Mouse (Mus musculus): ENCODE measurements around the gene Nostrin. TPM values are rescaled to one million over a fixed set of nuclear protein-coding genes. Genes with fewer than 3 reads are reported as not detected.
A peak's percentile ranks its signal among the peaks of the same experiment; 100 is the strongest.

Nostrin gene
- 3.5 and 3.9 TPM in 2 replicates for polyA plus RNA-seq (2012; rRNA removed)

DNA sequence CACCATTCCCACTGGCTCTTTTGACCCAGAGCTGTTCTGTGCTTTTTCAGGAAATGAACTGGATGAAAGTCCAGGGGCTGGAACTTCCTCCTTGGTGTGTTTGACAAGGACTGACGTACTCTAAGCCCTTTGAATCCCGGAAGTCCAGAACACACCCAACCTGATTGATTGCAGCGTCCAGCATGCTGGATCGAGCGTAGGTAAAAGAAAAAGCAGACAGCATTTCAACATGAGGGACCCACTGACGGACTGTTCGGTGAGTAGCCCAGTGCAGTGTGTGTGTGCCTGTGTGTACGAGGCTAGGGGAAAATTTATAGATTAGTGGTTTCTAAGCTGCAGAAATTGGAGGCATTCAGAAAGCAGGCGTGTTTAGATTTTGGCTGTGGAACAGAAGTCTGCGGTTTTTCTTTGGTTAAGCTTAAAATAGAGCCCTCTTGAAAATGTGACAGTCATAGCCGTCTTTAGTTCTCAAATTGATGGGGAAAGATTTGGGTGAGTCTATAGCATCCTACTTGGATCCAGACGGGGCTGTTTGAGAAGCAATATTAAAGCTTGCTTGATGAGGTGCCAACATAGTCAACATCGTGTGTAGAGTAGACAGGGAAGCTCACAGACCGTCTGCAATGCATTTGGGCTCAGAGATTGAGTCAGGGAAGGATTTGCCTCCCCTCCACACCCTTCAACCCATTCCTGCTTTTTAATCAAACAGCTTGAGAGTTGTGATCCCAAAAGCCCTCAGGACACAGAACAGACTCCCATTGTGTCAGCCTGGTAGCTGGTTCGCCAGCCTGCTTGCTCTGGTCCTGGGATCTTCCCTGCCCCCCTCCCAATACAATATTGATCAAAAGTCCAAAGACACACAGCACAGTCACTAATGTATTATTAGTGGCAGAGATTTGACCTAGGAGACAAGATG, at the start of gene Nostrin:
TSS of gene Nostrin (plus strand) at position 140 of the 916 bp plus-strand sequence.
- no peak for DNase-seq
- 73% methylated on average over 15 of the region's 15 CpGs for WGBS
- H3K4me1 ChIP-seq (ENCODE audit: control insufficient read depth, insufficient read depth, low read length) = no peaks in the 10 kb centered on the region
- H3K27ac ChIP-seq (ENCODE audit: insufficient read depth, low read length) = no peak within 1 kb of the TSS
- no peak within 1 kb of the TSS for H3K4me3 ChIP-seq (replicated peaks; ENCODE audit: insufficient read depth, low read depth, low read length)
- no peak for TF ChIP-seq CTCF (IDR thresholded peaks at IDR 0.05; ENCODE audit: borderline replicate concordance, insufficient read depth, low read depth, low read length)
- TF ChIP-seq POLR2A (IDR thresholded peaks at IDR 0.05; ENCODE audit: borderline replicate concordance, insufficient read depth, low read length) = no peak
- no peaks in the 10 kb centered on the region; the same call in 1 of the 2 replicates for H3K27me3 ChIP-seq (ENCODE audit: control insufficient read depth, insufficient read depth, low read length)

DNA sequence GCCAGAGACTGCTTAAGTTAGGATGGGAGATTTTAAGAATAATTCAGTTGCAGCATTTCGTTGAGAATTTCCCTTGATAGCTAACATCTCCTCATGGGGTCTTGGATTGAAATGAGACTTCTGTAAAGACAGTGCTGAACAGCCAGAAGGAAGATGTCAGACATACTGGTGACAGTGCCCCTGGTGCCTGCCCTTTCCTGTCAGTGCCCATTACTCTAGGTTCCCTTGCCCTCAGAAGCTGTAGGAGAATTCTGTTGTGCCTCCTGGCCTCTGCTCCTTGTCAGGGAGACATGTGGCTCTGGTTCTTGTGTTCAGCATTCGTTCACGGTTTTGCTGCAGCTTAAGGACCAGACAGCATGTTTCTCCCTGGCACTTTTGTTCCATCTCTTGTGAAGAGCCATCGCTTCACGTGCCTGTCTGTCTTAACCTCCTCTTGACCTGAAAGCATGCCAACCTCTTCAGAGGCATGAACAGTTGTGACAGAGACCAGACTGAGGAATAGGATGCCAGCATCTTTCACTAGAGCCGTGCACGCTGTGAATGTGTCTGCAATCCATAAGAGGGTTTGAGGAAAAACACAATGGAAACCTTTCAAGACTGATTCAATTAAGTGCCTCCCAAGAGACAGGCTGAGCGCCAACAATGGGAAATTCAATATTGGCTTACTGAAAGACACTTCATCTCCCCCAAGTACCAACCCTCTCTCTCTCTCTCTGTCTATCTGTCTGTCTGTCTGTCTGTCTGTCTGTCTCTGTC, 48.9 kb upstream of the Nostrin start:
- WGBS = 27% methylated on average over 8 of the region's 8 CpGs
- DNase-seq = peak in 1 of 2 experiments; percentile 20
- H3K27me3 ChIP-seq (ENCODE audit: control insufficient read depth, insufficient read depth, low read length) = no peaks in the 10 kb centered on the region
- no peak overlapping the region for H3K27ac ChIP-seq (ENCODE audit: insufficient read depth, low read length)
- TF ChIP-seq POLR2A (IDR thresholded peaks at IDR 0.05; ENCODE audit: borderline replicate concordance, insufficient read depth, low read length) = no peak
- no peak overlapping the region for H3K4me3 ChIP-seq (replicated peaks; ENCODE audit: insufficient read depth, low read depth, low read length)
- peaks cover 14% of the 10 kb centered on the region for H3K4me1 ChIP-seq (ENCODE audit: control insufficient read depth, insufficient read depth, low read length)

DNA sequence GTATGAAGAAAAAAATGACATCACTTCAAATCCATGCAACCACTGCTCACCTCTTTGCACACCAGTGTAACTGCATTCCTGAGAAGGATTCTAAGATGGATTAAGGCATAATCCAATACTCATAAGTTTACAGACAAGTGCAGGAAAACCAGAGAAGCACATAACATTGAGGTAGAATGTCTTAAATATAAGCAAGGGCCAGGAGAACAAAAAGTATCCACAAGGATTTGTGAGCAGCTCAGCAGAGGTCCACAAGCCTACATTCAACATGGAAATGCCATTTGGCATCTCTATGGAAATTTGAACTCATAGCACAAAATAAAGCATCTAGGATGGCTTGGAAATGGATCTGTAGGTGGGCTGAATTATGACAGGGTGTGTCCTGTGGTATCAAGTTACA, 39.8 kb upstream of the Nostrin start:
- no peaks in the 10 kb centered on the region for H3K4me1 ChIP-seq (ENCODE audit: control insufficient read depth, insufficient read depth, low read length)
- no peaks in the 10 kb centered on the region for H3K27me3 ChIP-seq (ENCODE audit: control insufficient read depth, insufficient read depth, low read length)
- no peak overlapping the region for H3K27ac ChIP-seq (ENCODE audit: insufficient read depth, low read length)
- H3K4me3 ChIP-seq (replicated peaks; ENCODE audit: insufficient read depth, low read depth, low read length) = no peak overlapping the region
- no peak for DNase-seq
- TF ChIP-seq POLR2A (IDR thresholded peaks at IDR 0.05; ENCODE audit: borderline replicate concordance, insufficient read depth, low read length) (no peak), CTCF (IDR thresholded peaks at IDR 0.05; ENCODE audit: borderline replicate concordance, insufficient read depth, low read depth, low read length) (no peak)

DNA sequence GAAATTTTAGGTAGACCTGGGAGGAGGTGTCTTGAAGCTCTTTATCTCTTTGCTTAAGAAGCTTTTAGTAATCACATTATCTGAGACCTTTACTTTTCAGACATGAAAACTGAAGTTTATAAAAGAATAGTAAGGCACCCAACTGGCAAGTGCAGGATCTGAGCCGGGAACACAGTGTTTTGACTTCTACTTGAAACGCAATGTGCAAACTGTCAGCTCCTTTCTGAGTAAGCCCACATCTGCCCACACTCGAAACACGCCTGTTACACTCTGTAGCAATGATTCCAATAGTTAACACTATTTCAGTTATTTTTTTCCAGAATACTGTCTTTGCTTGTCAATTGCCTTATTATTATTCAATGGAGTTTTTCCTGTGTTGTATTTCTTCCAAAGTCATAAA, 38.8 kb upstream of the Nostrin start:
- Histone ChIP-seq H3K27ac (ENCODE audit: insufficient read depth, low read length) (no peak overlapping the region), H3K27me3 (ENCODE audit: control insufficient read depth, insufficient read depth, low read length) (no peaks in the 10 kb centered on the region), H3K4me1 (ENCODE audit: control insufficient read depth, insufficient read depth, low read length) (no peaks in the 10 kb centered on the region), H3K4me3 (replicated peaks; ENCODE audit: insufficient read depth, low read depth, low read length) (no peak overlapping the region)
- 84% methylated on average over 4 of the region's 4 CpGs for WGBS
- TF ChIP-seq POLR2A (IDR thresholded peaks at IDR 0.05; ENCODE audit: borderline replicate concordance, insufficient read depth, low read length) (no peak), CTCF (IDR thresholded peaks at IDR 0.05; ENCODE audit: borderline replicate concordance, insufficient read depth, low read depth, low read length) (no peak)
- DNase-seq = no peak

DNA sequence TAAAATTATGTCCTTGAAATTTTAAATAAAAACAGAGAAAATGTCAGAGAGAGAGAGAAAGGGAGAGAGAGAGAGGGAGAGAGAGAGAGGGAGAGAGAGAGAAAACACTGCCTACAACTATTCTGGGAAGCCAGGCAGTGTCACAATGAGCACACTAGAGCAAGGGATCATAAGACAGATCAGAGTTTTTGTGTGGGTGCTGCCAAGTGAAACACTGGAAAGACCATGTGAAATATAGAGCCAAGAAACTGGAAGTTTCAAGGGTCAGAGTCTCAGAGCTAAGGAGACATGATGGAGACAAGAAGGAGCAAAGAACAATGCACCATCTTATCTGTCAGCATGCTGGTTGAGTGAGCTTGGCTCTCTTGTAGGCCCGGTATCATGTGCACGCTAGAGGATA, 38.1 kb upstream of the Nostrin start:
- Histone ChIP-seq H3K4me3 (replicated peaks; ENCODE audit: insufficient read depth, low read depth, low read length) (no peak overlapping the region), H3K27ac (ENCODE audit: insufficient read depth, low read length) (no peak overlapping the region), H3K4me1 (ENCODE audit: control insufficient read depth, insufficient read depth, low read length) (no peaks in the 10 kb centered on the region), H3K27me3 (ENCODE audit: control insufficient read depth, insufficient read depth, low read length) (no peaks in the 10 kb centered on the region)
- 94% methylated on average over 2 of the region's 2 CpGs for WGBS
- no peak for DNase-seq
- no peak for TF ChIP-seq POLR2A (IDR thresholded peaks at IDR 0.05; ENCODE audit: borderline replicate concordance, insufficient read depth, low read length)
- TF ChIP-seq CTCF (IDR thresholded peaks at IDR 0.05; ENCODE audit: borderline replicate concordance, insufficient read depth, low read depth, low read length) = no peak

DNA sequence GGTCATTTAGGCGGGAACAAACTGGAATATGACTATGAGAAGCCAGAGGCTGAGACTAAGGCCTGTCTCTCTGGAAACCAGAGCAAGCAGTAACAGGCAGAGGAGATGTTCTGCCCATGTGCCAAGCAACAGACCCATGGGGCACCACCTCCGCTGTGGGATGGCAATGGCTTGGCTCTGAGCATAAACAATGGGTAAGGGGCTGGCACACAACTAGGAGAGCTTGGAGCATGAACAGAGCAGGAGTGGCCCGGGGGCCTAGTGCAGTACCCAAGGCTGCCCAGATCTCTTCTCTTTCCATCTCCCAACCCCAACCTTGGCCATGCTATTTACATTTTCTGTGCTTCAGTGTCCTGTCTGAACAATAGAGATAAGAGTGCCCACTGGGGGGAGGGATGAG, 36.9 kb upstream of the Nostrin start:
- Histone ChIP-seq H3K4me3 (replicated peaks; ENCODE audit: insufficient read depth, low read depth, low read length) (no peak overlapping the region), H3K27ac (ENCODE audit: insufficient read depth, low read length) (no peak overlapping the region), H3K4me1 (ENCODE audit: control insufficient read depth, insufficient read depth, low read length) (no peaks in the 10 kb centered on the region), H3K27me3 (ENCODE audit: control insufficient read depth, insufficient read depth, low read length) (no peaks in the 10 kb centered on the region)
- TF ChIP-seq POLR2A (IDR thresholded peaks at IDR 0.05; ENCODE audit: borderline replicate concordance, insufficient read depth, low read length) = no peak
- TF ChIP-seq CTCF (IDR thresholded peaks at IDR 0.05; ENCODE audit: borderline replicate concordance, insufficient read depth, low read depth, low read length) = no peak
- 43% methylated on average over 3 of the region's 3 CpGs for WGBS
- no peak for DNase-seq

DNA sequence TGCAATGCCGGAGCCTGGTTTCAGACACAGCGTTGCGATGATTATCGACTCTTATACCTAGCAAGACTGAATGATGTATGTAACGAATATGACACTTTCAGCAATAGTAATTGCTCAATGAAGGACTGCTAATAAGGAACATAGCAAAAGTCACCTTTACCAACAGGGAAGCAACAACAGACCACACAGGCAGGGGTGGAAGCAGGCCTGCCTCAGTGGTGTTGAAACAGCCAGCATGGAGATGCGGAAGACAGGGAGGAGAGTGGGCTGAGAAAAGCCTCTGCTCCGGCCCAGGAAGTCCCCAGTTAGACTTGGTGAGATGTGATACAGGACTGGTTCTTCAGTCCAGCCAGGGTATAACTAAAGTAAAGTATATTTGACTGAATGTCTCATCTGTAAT, 36.5 kb upstream of the Nostrin start:
- no peaks in the 10 kb centered on the region for H3K27me3 ChIP-seq (ENCODE audit: control insufficient read depth, insufficient read depth, low read length)
- H3K27ac ChIP-seq (ENCODE audit: insufficient read depth, low read length) = no peak overlapping the region
- no peaks in the 10 kb centered on the region for H3K4me1 ChIP-seq (ENCODE audit: control insufficient read depth, insufficient read depth, low read length)
- TF ChIP-seq POLR2A (IDR thresholded peaks at IDR 0.05; ENCODE audit: borderline replicate concordance, insufficient read depth, low read length) (no peak), CTCF (IDR thresholded peaks at IDR 0.05; ENCODE audit: borderline replicate concordance, insufficient read depth, low read depth, low read length) (no peak)
- no peak overlapping the region for H3K4me3 ChIP-seq (replicated peaks; ENCODE audit: insufficient read depth, low read depth, low read length)
- no peak for DNase-seq
- WGBS = 97% methylated on average over 7 of the region's 7 CpGs

Measured in cerebellum, adult 2 months (tissue).